Mouse (Mus musculus): ENCODE data around the gene Runx2. TPM values are rescaled to one million over a fixed set of nuclear protein-coding genes. Genes with fewer than 3 reads are reported as not detected.

Runx2 gene
- polyA plus RNA-seq, 1 experiment: 21.5 TPM

- 70% methylated on average over 5 of the region's 5 CpGs for WGBS
- TF ChIP-seq POLR2A (IDR thresholded peaks at IDR 0.05; ENCODE audit: borderline replicate concordance, control insufficient read depth, low read depth, low read length): no peak
- TF ChIP-seq CTCF (IDR thresholded peaks at IDR 0.05; ENCODE audit: control insufficient read depth, insufficient read depth, low read length): no peak
- no peaks in the 10 kb centered on the region for H3K4me1 ChIP-seq (ENCODE audit: control insufficient read depth, insufficient read depth, low read length)
- H3K4me3 ChIP-seq (replicated peaks; ENCODE audit: control insufficient read depth, low read depth, low read length): no peak overlapping the region
- H3K27ac ChIP-seq (ENCODE audit: control insufficient read depth, insufficient read depth, low read depth, low read length, poor library complexity): no peak overlapping the region
Measured at GRCm38 (mm10) chr17:44634486-44634885, 180.1 kb downstream of the Runx2 start.

DNA sequence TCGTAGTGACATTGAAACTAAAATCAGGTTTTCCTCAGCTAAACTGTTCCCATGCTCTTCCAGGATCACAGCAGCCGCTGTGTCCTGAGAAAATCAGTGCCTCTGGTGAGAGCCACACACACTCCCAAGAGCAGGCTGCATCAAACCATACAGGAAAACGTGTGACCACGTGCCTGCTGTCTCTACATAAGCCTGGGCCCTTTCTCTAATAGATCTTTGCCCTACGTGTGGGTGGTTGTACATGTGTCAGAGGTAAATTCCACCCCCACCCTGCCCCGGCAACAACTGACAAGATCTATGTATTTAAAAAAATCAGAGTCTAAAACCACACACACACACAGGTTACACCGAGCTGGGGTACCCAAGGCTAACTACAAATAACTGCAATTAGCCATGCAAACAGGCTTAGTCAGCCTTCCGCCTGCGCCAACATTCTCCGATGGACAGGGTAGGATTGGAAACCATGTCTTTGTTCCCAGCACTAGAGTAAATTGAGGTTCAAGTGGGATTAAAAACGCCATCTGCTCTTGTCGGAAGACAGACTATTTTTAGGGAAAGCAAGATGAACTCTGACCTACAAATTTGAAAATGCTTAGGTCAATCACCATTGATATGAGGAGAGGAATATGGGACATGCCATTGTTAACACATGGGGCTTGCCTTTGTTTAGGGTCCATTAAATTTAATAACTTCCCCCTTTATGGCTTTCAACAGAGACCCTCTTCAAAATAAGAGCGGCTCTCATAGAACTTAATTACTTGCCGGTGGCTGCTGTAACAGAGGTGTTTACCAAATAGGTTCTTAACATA lies 180.8 kb downstream of the Runx2 start:
- Histone ChIP-seq H3K4me1 (ENCODE audit: control insufficient read depth, insufficient read depth, low read length) (no peaks in the 10 kb centered on the region), H3K4me3 (replicated peaks; ENCODE audit: control insufficient read depth, low read depth, low read length) (no peak overlapping the region), H3K27ac (ENCODE audit: control insufficient read depth, insufficient read depth, low read depth, low read length, poor library complexity) (no peak overlapping the region)
- no peak for TF ChIP-seq CTCF (IDR thresholded peaks at IDR 0.05; ENCODE audit: control insufficient read depth, insufficient read depth, low read length)
- no peak for TF ChIP-seq POLR2A (IDR thresholded peaks at IDR 0.05; ENCODE audit: borderline replicate concordance, control insufficient read depth, low read depth, low read length)
- 78% methylated on average over 14 of the region's 14 CpGs for WGBS

- 87% methylated on average over 2 of the region's 2 CpGs for WGBS
- TF ChIP-seq CTCF (IDR thresholded peaks at IDR 0.05; ENCODE audit: control insufficient read depth, insufficient read depth, low read length) (no peak), POLR2A (IDR thresholded peaks at IDR 0.05; ENCODE audit: borderline replicate concordance, control insufficient read depth, low read depth, low read length) (no peak)
- Histone ChIP-seq H3K4me3 (replicated peaks; ENCODE audit: control insufficient read depth, low read depth, low read length) (no peak overlapping the region), H3K27ac (ENCODE audit: control insufficient read depth, insufficient read depth, low read depth, low read length, poor library complexity) (no peak overlapping the region), H3K4me1 (ENCODE audit: control insufficient read depth, insufficient read depth, low read length) (no peaks in the 10 kb centered on the region)
Measured at GRCm38 (mm10) chr17:44632941-44633340, 181.7 kb downstream of the Runx2 start.

- no peak for TF ChIP-seq CTCF (IDR thresholded peaks at IDR 0.05; ENCODE audit: control insufficient read depth, insufficient read depth, low read length)
- TF ChIP-seq POLR2A (IDR thresholded peaks at IDR 0.05; ENCODE audit: borderline replicate concordance, control insufficient read depth, low read depth, low read length): no peak
- 59% methylated on average over 4 of the region's 4 CpGs for WGBS
- Histone ChIP-seq H3K27ac (ENCODE audit: control insufficient read depth, insufficient read depth, low read depth, low read length, poor library complexity) (no peak overlapping the region), H3K4me1 (ENCODE audit: control insufficient read depth, insufficient read depth, low read length) (no peaks in the 10 kb centered on the region), H3K4me3 (replicated peaks; ENCODE audit: control insufficient read depth, low read depth, low read length) (no peak overlapping the region)
Measured at GRCm38 (mm10) chr17:44632292-44632691, 182.3 kb downstream of the Runx2 start.

- Histone ChIP-seq H3K4me3 (replicated peaks; ENCODE audit: control insufficient read depth, low read depth, low read length) (no peak overlapping the region), H3K27ac (ENCODE audit: control insufficient read depth, insufficient read depth, low read depth, low read length, poor library complexity) (no peak overlapping the region), H3K4me1 (ENCODE audit: control insufficient read depth, insufficient read depth, low read length) (no peaks in the 10 kb centered on the region)
- 58% methylated on average over 4 of the region's 4 CpGs for WGBS
- TF ChIP-seq POLR2A (IDR thresholded peaks at IDR 0.05; ENCODE audit: borderline replicate concordance, control insufficient read depth, low read depth, low read length): no peak
- no peak for TF ChIP-seq CTCF (IDR thresholded peaks at IDR 0.05; ENCODE audit: control insufficient read depth, insufficient read depth, low read length)
Measured at GRCm38 (mm10) chr17:44631577-44631976, 183.0 kb downstream of the Runx2 start.

DNA sequence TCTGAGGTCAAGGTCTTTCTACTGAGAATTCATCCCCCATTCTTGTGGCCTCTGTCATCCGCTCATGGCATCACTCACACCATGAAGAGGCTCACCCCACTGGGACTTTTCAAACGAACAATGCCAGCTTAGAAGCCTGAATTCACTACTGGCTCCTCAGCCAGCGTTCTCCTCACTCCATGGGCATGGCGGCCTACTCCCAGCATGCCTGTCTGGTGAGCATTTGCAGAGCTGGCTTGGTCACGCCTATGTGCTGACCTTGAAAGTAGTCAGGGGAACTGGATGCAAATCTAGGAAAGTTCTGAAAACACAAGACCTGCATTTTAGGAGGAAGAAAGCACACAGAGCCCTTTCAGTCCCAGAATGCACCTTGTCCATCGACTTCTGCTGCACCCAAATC lies 187.3 kb downstream of the Runx2 start:
- no peak for TF ChIP-seq POLR2A (IDR thresholded peaks at IDR 0.05; ENCODE audit: borderline replicate concordance, control insufficient read depth, low read depth, low read length)
- Histone ChIP-seq H3K4me1 (ENCODE audit: control insufficient read depth, insufficient read depth, low read length) (no peaks in the 10 kb centered on the region; the same call in 1 of the 2 replicates), H3K4me3 (replicated peaks; ENCODE audit: control insufficient read depth, low read depth, low read length) (no peak overlapping the region), H3K27ac (ENCODE audit: control insufficient read depth, insufficient read depth, low read depth, low read length, poor library complexity) (no peak overlapping the region)
- WGBS: 83% methylated on average over 6 of the region's 6 CpGs

GRCm38 (mm10) chr17:44623707-44624106 lies 190.9 kb downstream of the Runx2 start:
- no peak for TF ChIP-seq CTCF (IDR thresholded peaks at IDR 0.05; ENCODE audit: control insufficient read depth, insufficient read depth, low read length)
- no peak for TF ChIP-seq POLR2A (IDR thresholded peaks at IDR 0.05; ENCODE audit: borderline replicate concordance, control insufficient read depth, low read depth, low read length)
- Histone ChIP-seq H3K4me3 (replicated peaks; ENCODE audit: control insufficient read depth, low read depth, low read length) (no peak overlapping the region), H3K4me1 (ENCODE audit: control insufficient read depth, insufficient read depth, low read length) (no peaks in the 10 kb centered on the region; the same call in 1 of the 2 replicates), H3K27ac (ENCODE audit: control insufficient read depth, insufficient read depth, low read depth, low read length, poor library complexity) (no peak overlapping the region)
- WGBS: 32% methylated on average over 2 of the region's 2 CpGs

DNA sequence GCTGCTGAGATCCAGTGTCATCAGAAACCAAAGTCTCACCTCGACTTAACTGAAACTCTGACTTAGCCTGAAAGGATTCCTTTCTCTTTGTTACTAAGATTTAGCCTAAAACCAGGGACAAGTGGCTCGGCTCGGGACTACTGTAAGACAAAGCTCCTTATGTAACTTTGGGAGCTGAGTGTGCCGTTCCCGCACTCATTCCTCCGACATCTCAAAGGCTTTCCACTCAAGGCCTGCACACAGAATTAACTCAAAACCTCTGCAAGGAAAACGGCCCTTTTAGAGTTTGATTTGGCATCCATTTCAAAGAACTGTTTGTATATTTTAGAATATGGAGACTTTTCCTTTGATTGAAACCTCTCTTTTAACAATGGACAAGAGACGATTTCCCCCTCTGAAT lies 191.3 kb downstream of the Runx2 start:
- WGBS: 71% methylated on average over 8 of the region's 8 CpGs
- Histone ChIP-seq H3K4me1 (ENCODE audit: control insufficient read depth, insufficient read depth, low read length) (no peaks in the 10 kb centered on the region; the same call in 1 of the 2 replicates), H3K27ac (ENCODE audit: control insufficient read depth, insufficient read depth, low read depth, low read length, poor library complexity) (no peak overlapping the region), H3K4me3 (replicated peaks; ENCODE audit: control insufficient read depth, low read depth, low read length) (no peak overlapping the region)
- TF ChIP-seq POLR2A (IDR thresholded peaks at IDR 0.05; ENCODE audit: borderline replicate concordance, control insufficient read depth, low read depth, low read length): no peak
- no peak for TF ChIP-seq CTCF (IDR thresholded peaks at IDR 0.05; ENCODE audit: control insufficient read depth, insufficient read depth, low read length)
